In genomic region chr7:107371126-107371920, GRCm38 (mm10) we compare ENCODE assay signal across 8 mouse cellular contexts. TPM values are rescaled to one million over a fixed set of nuclear protein-coding genes. Genes with fewer than 3 reads are reported as not detected.
A peak's percentile ranks its signal among the peaks of the same experiment; 100 is the strongest.
DNase-seq lines count a peak whose midpoint lies in the region; ATAC-seq lines count a peak whose summit lies in the region.
"Had no signal": no experiment of that assay in that cellular context is flagged by ENCODE, and none has a peak within 500 bp of the region (broad histone marks: within the 10 kb centered on the region; RNA-seq: fewer than 3 reads in every experiment).

No protein-coding gene starts in this region.

- no peak overlapping the region for H3K27ac ChIP-seq in heart, embryonic 15.5 days
- H3K27ac ChIP-seq in limb, embryonic 12.5 days, result no peak overlapping the region
- H3K27ac ChIP-seq in neural tube, embryonic 15.5 days (replicated peaks), result peak overlapping the region; percentile 49

- H3K27me3 ChIP-seq in megakaryocyte, embryonic 14.5 days (replicated peaks), result peaks cover 52% of the 10 kb centered on the region
- H3K27me3 ChIP-seq in heart, embryonic 15.5 days, result peaks cover 64% of the 10 kb centered on the region
- H3K27me3 ChIP-seq in limb, embryonic 12.5 days, result peaks cover 63% of the 10 kb centered on the region
- H3K27me3 ChIP-seq in neural tube, embryonic 15.5 days (replicated peaks), result peaks cover 35% of the 10 kb centered on the region

- 4% methylated on average over 45 of the region's 45 CpGs for WGBS in heart, embryonic 15.5 days
- WGBS in limb, embryonic 12.5 days, result 2% methylated on average over 45 of the region's 45 CpGs
- WGBS in neural tube, embryonic 15.5 days, result 2% methylated on average over 45 of the region's 45 CpGs

- no peak for ATAC-seq in megakaryocyte, adult 5-6 weeks (ENCODE audit: poor library complexity, severe bottlenecking)
- ATAC-seq in heart, embryonic 15.5 days (replicated peaks; ENCODE audit: insufficient number of reproducible peaks, insufficient read depth, low FRiP score, low read depth), result 0 out of 2 replicates have a peak, but pooled peaks have one; percentile 24
- peak; percentile 60; the same call in 1 of the 2 replicates for ATAC-seq in limb, embryonic 12.5 days (ENCODE audit: insufficient number of reproducible peaks, insufficient read depth, low FRiP score, low TSS enrichment, low read depth)
- ATAC-seq in neural tube, embryonic 15.5 days (ENCODE audit: low FRiP score), result no peak

- H3K4me1 ChIP-seq in megakaryocyte, embryonic 14.5 days, result peaks cover 13% of the 10 kb centered on the region
- H3K4me1 ChIP-seq in heart, embryonic 15.5 days (replicated peaks), result peaks cover 16% of the 10 kb centered on the region
- peaks cover 7% of the 10 kb centered on the region; the same call in 1 of the 2 replicates for H3K4me1 ChIP-seq in limb, embryonic 12.5 days (replicated peaks)
- H3K4me1 ChIP-seq in neural tube, embryonic 15.5 days, result peaks cover 21% of the 10 kb centered on the region

- H3K9me3 ChIP-seq in megakaryocyte, embryonic 14.5 days, result no peaks in the 10 kb centered on the region
- H3K9me3 ChIP-seq in heart, embryonic 15.5 days (replicated peaks), result no peaks in the 10 kb centered on the region
- no peaks in the 10 kb centered on the region for H3K9me3 ChIP-seq in limb, embryonic 12.5 days
- H3K9me3 ChIP-seq in neural tube, embryonic 15.5 days (replicated peaks), result no peaks in the 10 kb centered on the region

- peak; percentile 31 for DNase-seq in embryo, embryonic 10.5 days (ENCODE audit: low spot score)
- no peak for DNase-seq in T-cell, adult 2 months (ENCODE audit: low spot score)

- peak overlapping the region; percentile 38 for H3K9ac ChIP-seq in heart, embryonic 15.5 days
- H3K9ac ChIP-seq in limb, embryonic 12.5 days (replicated peaks), result peak overlapping the region; percentile 65
- H3K9ac ChIP-seq in neural tube, embryonic 15.5 days (replicated peaks), result peak overlapping the region; percentile 65

- peak overlapping the region; percentile 89 for H3K4me3 ChIP-seq in megakaryocyte, embryonic 14.5 days (replicated peaks)
- peak overlapping the region; percentile 66 for H3K4me3 ChIP-seq in heart, embryonic 15.5 days
- peak overlapping the region; percentile 67 for H3K4me3 ChIP-seq in limb, embryonic 12.5 days (replicated peaks)
- peak overlapping the region; percentile 64 for H3K4me3 ChIP-seq in neural tube, embryonic 15.5 days (replicated peaks)

- H3K36me3 ChIP-seq in megakaryocyte, embryonic 14.5 days (replicated peaks; ENCODE audit: low read length), result no peaks in the 10 kb centered on the region
- no peaks in the 10 kb centered on the region for H3K36me3 ChIP-seq in heart, embryonic 15.5 days
- no peaks in the 10 kb centered on the region for H3K36me3 ChIP-seq in limb, embryonic 12.5 days
- H3K36me3 ChIP-seq in neural tube, embryonic 15.5 days, result no peaks in the 10 kb centered on the region

- H3K4me2 ChIP-seq in heart, embryonic 15.5 days, result peak overlapping the region; percentile 99
- peak overlapping the region; percentile 98 for H3K4me2 ChIP-seq in limb, embryonic 12.5 days
- peak overlapping the region; percentile 88 for H3K4me2 ChIP-seq in neural tube, embryonic 15.5 days

RNA-seq across cellular contexts. Expression of gene Syt9, which starts 0.8 kb away (rescaled TPM):
- polyA plus RNA-seq in megakaryocyte, embryonic 14.5 days (2012; ENCODE audit: insufficient read depth, low replicate concordance), result not detected in 2 replicates
- not detected in 2 replicates for total RNA-seq in megakaryocyte, adult 5-6 weeks (2015)
- total RNA-seq in megakaryocyte, adult 5-6 weeks (2017), result not detected in 2 replicates
- 0.31 and 0.86 TPM in 2 replicates for polyA plus RNA-seq in heart, embryonic 15.5 days (2015; fragmentation: Nextera tagmentation; extraction: Ambion mirVana)
- polyA plus RNA-seq in limb, embryonic 12.5 days (2016; fragmentation: Nextera tagmentation; extraction: Ambion mirVana), result 3.1 and 3.2 TPM in 2 replicates
- 10.9 and 11.8 TPM in 2 replicates for polyA plus RNA-seq in neural tube, embryonic 15.5 days (2015; fragmentation: Nextera tagmentation; extraction: Ambion mirVana)
- total RNA-seq: common myeloid progenitor, adult 5-6 weeks had no signal

Comparison
In these comparisons a context has a peak if more than half of its experiments do, and no peak if none do; other contexts are left out.
1. ATAC-seq: peak in heart, embryonic 15.5 days (single experiment) and limb, embryonic 12.5 days (single experiment); none in megakaryocyte, adult 5-6 weeks (single experiment) and neural tube, embryonic 15.5 days (single experiment).
2. Peak in every context shown above with its lines, with median percentiles within 50 percentile points of each other: H3K4me3 ChIP-seq, H3K4me2 ChIP-seq and H3K9ac ChIP-seq.